Mouse (Mus musculus) hindbrain, embryonic 14.5 days (tissue): ENCODE results near the gene Edem2. TPM values are rescaled to one million over a fixed set of nuclear protein-coding genes. Genes with fewer than 3 reads are reported as not detected.
A peak's percentile ranks its signal among the peaks of the same experiment; 100 is the strongest.

Experiments
- ATAC-seq: fragments of 200-750 bp; cut with Nextera tagmentation; 2 replicates; pipeline ENCODE4 v1.8.0; 2017; ENCODE audit warnings: moderate number of reproducible peaks, mild to moderate bottlenecking, moderate TSS enrichment, moderate library complexity; ENCODE audit not compliant: low FRiP score
- DNase-seq: peaks from one replicate; pipeline ENCODE4 v3.0.0-alpha.2; 2015; ENCODE audit warnings: low spot score
- H3K27ac ChIP-seq: fragments of 300-500 bp; sonication (generic); 2 replicates; pipeline ENCODE4 v1.5.1; 2014; ENCODE audit warnings: mild to moderate bottlenecking, moderate library complexity
- H3K27me3 ChIP-seq: fragments of 300-500 bp; sonication (generic); 2 replicates; pipeline ENCODE4 v1.6.1; 2014; ENCODE audit warnings: mild to moderate bottlenecking, low read length, mixed read lengths; ENCODE audit not compliant: control insufficient read depth, insufficient read depth
- H3K36me3 ChIP-seq: fragments of 300-500 bp; sonication (generic); replicated peaks from 2 replicates; pipeline ENCODE4 v1.6.1; 2014; ENCODE audit not compliant: control insufficient read depth, insufficient read depth
- H3K4me1 ChIP-seq: fragments of 300-500 bp; sonication (generic); replicated peaks from 2 replicates; pipeline ENCODE4 v1.6.1; 2014; ENCODE audit warnings: antibody characterized with exemption, low read length, mixed read lengths; ENCODE audit not compliant: control insufficient read depth, insufficient read depth
- H3K4me2 ChIP-seq: fragments of 300-500 bp; sonication (generic); replicated peaks from 2 replicates; pipeline ENCODE4 v1.6.1; 2014; ENCODE audit warnings: mild to moderate bottlenecking, moderate library complexity
- H3K4me3 ChIP-seq: fragments of 300-500 bp; sonication (generic); replicated peaks from 2 replicates; pipeline ENCODE4 v1.5.1; 2014; ENCODE audit warnings: mild to moderate bottlenecking, low read length
- H3K9ac ChIP-seq: fragments of 300-500 bp; sonication (generic); 2 replicates; pipeline ENCODE4 v1.6.1; 2014
- H3K9me3 ChIP-seq: fragments of 300-500 bp; sonication (generic); 2 replicates; pipeline ENCODE4 v1.6.1; 2016; ENCODE audit warnings: low read length; ENCODE audit not compliant: control insufficient read depth
- WGBS: fragments of 180-500 bp; shearing (Covaris S2); extraction: QIAGEN DNeasy Blood & Tissue Kit; methylation state at CpG from one replicate; pipeline ENCODE4 v1.1.7; 2014; 5-methylcytosine and 5-hydroxymethylcytosine counted together
- polyA plus RNA-seq: library from polyadenylated mRNA; unstranded; fragments of >200 nt; fragmentation: Nextera tagmentation; extraction: Ambion mirVana; gene quantifications from 2 replicates; pipeline ENCODE4 v1.2.1, GENCODE M21; 2014

Gene Edem2
- polyA plus RNA-seq, 1 experiment from 2014 or later: 34.2 TPM

DNA sequence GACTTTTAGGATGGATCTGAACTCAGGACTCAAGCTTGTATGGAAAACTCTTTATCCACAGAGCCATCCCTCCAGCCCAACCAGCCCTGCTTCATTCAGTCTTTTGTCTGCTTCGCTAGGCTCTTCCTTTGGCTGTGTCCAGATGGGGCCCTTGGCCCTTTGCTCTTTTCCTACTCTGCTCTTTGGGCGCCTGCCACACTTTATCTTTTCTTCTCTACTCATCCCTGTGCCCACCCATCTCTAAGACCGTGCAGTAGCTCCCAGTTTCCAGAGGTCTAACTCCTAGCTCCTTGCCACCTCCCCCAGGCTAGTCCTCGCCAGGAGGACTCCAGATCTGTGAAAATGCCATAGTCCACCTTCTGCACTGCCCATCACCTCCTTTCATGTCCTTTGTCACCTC lies 44.4 kb upstream of the Edem2 start:
- Histone ChIP-seq H3K9me3 (no peaks in the 10 kb centered on the region), H3K36me3 (no peaks in the 10 kb centered on the region), H3K4me3 (no peak overlapping the region), H3K4me1 (peaks cover 22% of the 10 kb centered on the region), H3K9ac (no peak overlapping the region), H3K27me3 (no peaks in the 10 kb centered on the region), H3K4me2 (no peak overlapping the region), H3K27ac (no peak overlapping the region)
- DNase-seq: no peak
- 63% methylated on average over 4 of the region's 4 CpGs for WGBS
- no peak for ATAC-seq

DNA sequence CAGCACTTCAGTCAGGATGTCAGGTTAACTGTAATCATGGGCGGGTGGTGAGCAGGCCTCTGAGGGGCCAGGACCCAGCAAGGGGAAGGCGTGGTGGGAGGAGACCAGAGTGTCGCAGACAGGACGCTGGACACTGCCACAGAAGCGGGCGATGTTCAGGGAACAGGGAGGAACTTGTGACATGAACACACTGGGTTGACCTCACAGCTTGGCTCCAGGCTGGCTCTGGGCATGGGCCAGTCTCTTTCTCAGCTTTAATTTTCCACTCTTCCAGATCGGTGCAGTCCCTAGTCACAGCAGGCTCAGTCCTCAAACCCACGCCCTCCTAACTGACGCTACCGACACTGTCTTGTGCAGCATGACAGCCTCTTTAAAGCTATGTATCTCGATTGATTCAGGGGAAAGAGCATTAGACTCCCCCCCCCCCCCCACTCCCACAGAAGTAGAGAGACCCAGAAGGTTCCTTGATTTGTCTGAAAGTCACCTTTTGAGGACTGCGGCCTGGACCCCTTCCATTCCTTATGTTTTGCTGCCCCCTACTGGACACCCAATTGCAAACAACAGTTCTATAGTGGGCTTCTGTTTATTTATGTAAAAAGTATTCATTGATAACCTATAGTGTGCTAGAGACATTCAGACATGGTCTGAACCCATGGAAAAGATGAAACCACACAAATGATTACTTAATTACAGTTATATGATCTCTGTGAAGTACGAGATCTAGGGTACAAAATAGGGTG lies 35.6 kb upstream of the Edem2 start:
- H3K9me3 ChIP-seq: no peaks in the 10 kb centered on the region
- no peak for ATAC-seq
- H3K27me3 ChIP-seq: no peaks in the 10 kb centered on the region
- no peaks in the 10 kb centered on the region for H3K36me3 ChIP-seq
- no peaks in the 10 kb centered on the region for H3K4me1 ChIP-seq
- WGBS: 52% methylated on average over 13 of the region's 13 CpGs
- no peak overlapping the region for H3K4me2 ChIP-seq
- peak; percentile 88 for DNase-seq
- H3K9ac ChIP-seq: no peak overlapping the region
- no peak overlapping the region for H3K27ac ChIP-seq
- no peak overlapping the region for H3K4me3 ChIP-seq

- H3K4me1 ChIP-seq: no peaks in the 10 kb centered on the region
- H3K4me3 ChIP-seq: no peak overlapping the region
- no peak overlapping the region for H3K4me2 ChIP-seq
- H3K9ac ChIP-seq: no peak overlapping the region
- no peak overlapping the region for H3K27ac ChIP-seq
- WGBS: 70% methylated on average over 14 of the region's 14 CpGs
- no peak for DNase-seq
- no peaks in the 10 kb centered on the region for H3K27me3 ChIP-seq
- H3K9me3 ChIP-seq: no peaks in the 10 kb centered on the region
- H3K36me3 ChIP-seq: no peaks in the 10 kb centered on the region
- no peak for ATAC-seq
Measured at GRCm38 (mm10) chr2:155756855-155757566, 27.7 kb upstream of the Edem2 start.

- WGBS: 3% methylated on average over 1 of the region's 1 CpGs
Measured at GRCm38 (mm10) chr2:155755746-155756145, 26.5 kb upstream of the Edem2 start.

DNA sequence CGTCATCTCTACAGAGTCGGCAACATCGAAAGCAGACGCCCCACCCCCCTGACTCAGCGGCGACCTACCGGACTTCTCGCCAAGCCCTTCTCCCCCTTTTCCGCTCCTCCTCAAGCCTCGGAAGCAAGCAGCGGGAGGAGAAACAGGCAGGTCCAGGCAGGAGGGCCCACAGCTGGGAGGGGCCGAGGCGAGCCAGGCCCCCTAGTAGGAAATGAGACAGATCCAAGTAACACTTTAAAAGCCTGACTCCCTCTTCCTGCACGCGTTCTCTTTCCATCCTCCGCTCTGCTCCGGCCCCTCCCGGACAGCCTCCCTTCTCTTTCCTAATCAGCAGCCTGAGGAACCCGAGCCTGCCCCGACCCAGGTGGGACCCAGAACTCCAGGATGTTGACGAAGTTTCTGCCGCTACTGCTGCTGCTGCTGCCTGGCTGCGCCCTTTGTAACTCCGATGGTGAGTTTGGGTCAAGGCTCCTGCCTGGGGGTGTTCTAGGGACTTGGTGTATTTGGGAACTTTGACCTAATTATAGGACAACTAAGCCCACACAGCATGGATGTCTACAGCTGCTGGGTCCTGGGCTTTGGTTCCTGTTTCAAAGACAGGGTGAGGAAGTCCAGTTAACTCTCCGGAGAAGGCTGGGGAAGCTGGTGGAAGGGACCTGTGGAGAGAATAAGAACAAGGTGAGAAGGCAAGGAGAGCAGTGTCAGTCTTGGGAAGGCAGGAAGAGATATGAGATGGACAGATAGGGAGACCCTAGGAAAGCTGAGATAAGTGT lies 21.9 kb upstream of the Edem2 start, which contains the start of gene Procr:
Gene Procr, plus strand, starts transcription at position 104 of the 773 bp plus-strand sequence.
- H3K9ac ChIP-seq: peak within 1 kb of the TSS; percentile 36; the same call in 1 of the 2 replicates
- H3K27ac ChIP-seq: no peak within 1 kb of the TSS
- no peaks in the 10 kb centered on the region for H3K9me3 ChIP-seq
- no peaks in the 10 kb centered on the region for H3K36me3 ChIP-seq
- 6% methylated on average over 25 of the region's 25 CpGs for WGBS
- no peak for ATAC-seq
- peak within 1 kb of the TSS; percentile 22 for H3K4me3 ChIP-seq
- H3K4me1 ChIP-seq: peaks cover 6% of the 10 kb centered on the region; the same call in 1 of the 2 replicates
- peaks cover 9% of the 10 kb centered on the region for H3K27me3 ChIP-seq
- DNase-seq: no peak
- peak within 1 kb of the TSS; percentile 46 for H3K4me2 ChIP-seq

More at GRCm38 (mm10) chr2:155755746-155756145, 26.5 kb upstream of the Edem2 start:
- Histone ChIP-seq H3K4me2 (no peak overlapping the region), H3K4me3 (no peak overlapping the region), H3K27ac (no peak overlapping the region), H3K36me3 (no peaks in the 10 kb centered on the region), H3K4me1 (peaks cover 6% of the 10 kb centered on the region; the same call in 1 of the 2 replicates), H3K27me3 (peaks cover 9% of the 10 kb centered on the region), H3K9me3 (no peaks in the 10 kb centered on the region), H3K9ac (no peak overlapping the region)
- no peak for ATAC-seq
- peak; percentile 40 for DNase-seq

GRCm38 (mm10) chr2:155749394-155749793 lies 20.1 kb upstream of the Edem2 start:
- ATAC-seq: no peak
- no peak overlapping the region for H3K4me2 ChIP-seq
- peaks cover 6% of the 10 kb centered on the region; the same call in 1 of the 2 replicates for H3K4me1 ChIP-seq
- WGBS: 84% methylated on average over 4 of the region's 4 CpGs
- H3K4me3 ChIP-seq: no peak overlapping the region
- H3K9ac ChIP-seq: no peak overlapping the region
- H3K36me3 ChIP-seq: no peaks in the 10 kb centered on the region
- DNase-seq: no peak
- no peaks in the 10 kb centered on the region for H3K9me3 ChIP-seq
- peaks cover 9% of the 10 kb centered on the region for H3K27me3 ChIP-seq
- H3K27ac ChIP-seq: no peak overlapping the region

DNA sequence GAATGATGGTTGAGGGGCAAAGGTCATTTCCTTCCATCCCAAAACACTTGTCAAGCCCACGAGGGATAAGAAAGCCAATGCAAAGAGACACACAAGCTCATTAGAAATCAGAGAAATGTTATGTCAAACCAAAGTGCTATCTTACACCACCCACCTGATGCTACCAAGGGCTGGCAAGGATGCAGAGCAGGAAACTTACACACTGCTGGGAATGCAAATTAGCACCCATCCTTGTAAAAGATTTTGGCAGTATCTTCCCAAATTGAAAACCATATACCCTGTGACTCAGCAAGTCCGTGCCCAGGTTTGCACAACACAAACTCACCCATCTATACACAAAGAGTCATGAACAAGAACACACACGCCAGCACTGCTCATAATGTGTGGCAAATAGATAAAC lies 16.2 kb upstream of the Edem2 start:
- H3K27ac ChIP-seq: no peak overlapping the region
- H3K27me3 ChIP-seq: no peaks in the 10 kb centered on the region
- no peak overlapping the region for H3K4me3 ChIP-seq
- no peaks in the 10 kb centered on the region for H3K9me3 ChIP-seq
- H3K4me1 ChIP-seq: no peaks in the 10 kb centered on the region
- DNase-seq (no peak), ATAC-seq (no peak)
- whole genome bisulfite sequencing: 69% methylated on average over 3 of the region's 3 CpGs
- H3K9ac ChIP-seq: no peak overlapping the region
- H3K4me2 ChIP-seq: no peak overlapping the region
- no peaks in the 10 kb centered on the region for H3K36me3 ChIP-seq

DNA sequence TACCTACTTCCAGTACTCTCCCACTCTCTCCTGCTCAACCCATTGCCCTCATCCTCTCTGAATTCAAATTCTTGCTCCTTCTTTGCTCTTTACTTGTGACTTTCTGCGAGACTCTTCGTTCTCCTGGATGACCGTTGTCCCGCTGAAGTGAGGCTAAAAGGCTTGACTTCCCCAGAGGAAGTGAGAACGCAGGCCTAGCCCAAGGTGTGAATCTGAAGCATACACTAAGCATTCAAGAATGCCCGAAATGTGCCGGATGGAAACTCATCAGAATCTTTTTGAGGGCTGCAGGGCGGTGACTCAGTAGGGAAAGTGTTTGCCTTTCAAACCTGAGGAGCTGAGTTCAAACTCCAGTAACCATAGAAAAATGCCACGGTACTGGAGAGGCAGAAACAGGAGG lies 14.1 kb upstream of the Edem2 start:
- H3K36me3 ChIP-seq: no peaks in the 10 kb centered on the region
- H3K27me3 ChIP-seq: no peaks in the 10 kb centered on the region
- H3K27ac ChIP-seq: no peak overlapping the region
- WGBS: 94% methylated on average over 9 of the region's 9 CpGs
- no peak for ATAC-seq
- H3K4me1 ChIP-seq: no peaks in the 10 kb centered on the region
- H3K4me3 ChIP-seq: no peak overlapping the region
- DNase-seq: no peak
- H3K4me2 ChIP-seq: no peak overlapping the region
- no peaks in the 10 kb centered on the region for H3K9me3 ChIP-seq
- no peak overlapping the region for H3K9ac ChIP-seq

DNA sequence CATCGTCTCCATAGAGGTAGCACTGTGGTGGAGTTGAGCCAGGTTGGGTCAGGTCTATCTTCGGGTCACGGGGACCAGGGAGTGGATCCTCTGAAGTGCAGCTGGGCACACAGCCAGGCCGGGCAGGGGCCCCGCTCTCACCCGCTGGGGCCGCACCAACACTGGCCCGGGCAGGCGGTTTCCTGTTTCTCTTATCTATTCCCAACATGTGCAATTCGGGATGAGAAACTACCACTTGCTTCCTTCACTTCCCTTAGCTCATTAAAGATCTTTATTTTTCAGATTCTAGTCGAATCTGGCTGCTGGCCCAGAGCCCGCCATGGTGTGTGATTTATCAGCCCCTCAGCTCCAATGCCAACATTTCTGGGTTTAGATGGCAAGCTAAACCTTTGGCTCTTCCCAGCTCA lies 13.7 kb upstream of the Edem2 start:
- H3K4me2 ChIP-seq: no peak overlapping the region
- no peaks in the 10 kb centered on the region for H3K27me3 ChIP-seq
- H3K4me3 ChIP-seq: no peak overlapping the region
- no peaks in the 10 kb centered on the region for H3K36me3 ChIP-seq
- H3K9ac ChIP-seq: no peak overlapping the region
- H3K4me1 ChIP-seq: no peaks in the 10 kb centered on the region
- DNase-seq (no peak), ATAC-seq (no peak)
- H3K27ac ChIP-seq: no peak overlapping the region
- WGBS: 80% methylated on average over 12 of the region's 12 CpGs
- no peaks in the 10 kb centered on the region for H3K9me3 ChIP-seq
